ENCODE assay signal across 23 mouse cellular contexts in genomic region chr13:90896821-90897220, GRCm38 (mm10). TPM values are rescaled to one million over a fixed set of nuclear protein-coding genes. Genes with fewer than 3 reads are reported as not detected.
DNase-seq lines count a peak whose midpoint lies in the region; ATAC-seq and TF ChIP-seq lines count a peak whose summit lies in the region.
"Had no signal": no experiment of that assay in that cellular context is flagged by ENCODE, and none has a peak within 500 bp of the region (broad histone marks: within the 10 kb centered on the region; RNA-seq: fewer than 3 reads in every experiment).

No protein-coding gene starts in this region.

- H3K4me3 ChIP-seq in gastrocnemius, adult 2 months = no peak overlapping the region
- no peak overlapping the region for H3K4me3 ChIP-seq in liver, postnatal 0 days (ENCODE audit: low read depth, low read length)
- no peak overlapping the region for H3K4me3 ChIP-seq in liver, embryonic 12.5 days
- H3K4me3 ChIP-seq: forebrain, embryonic 10.5 days; heart, embryonic 10.5 days; limb, embryonic 15.5 days; midbrain, embryonic 10.5 days had no signal

- no peak for TF ChIP-seq CTCF in gastrocnemius, adult 2 months (IDR thresholded peaks at IDR 0.05)
- no peak for TF ChIP-seq CTCF in liver, postnatal 0 days (IDR thresholded peaks at IDR 0.05; ENCODE audit: low read depth)

- peaks cover 4% of the 10 kb centered on the region; the same call in 1 of the 2 replicates for H3K9me3 ChIP-seq in liver, postnatal 0 days (ENCODE audit: low read length)
- no peaks in the 10 kb centered on the region for H3K9me3 ChIP-seq in liver, embryonic 12.5 days (replicated peaks)
- H3K9me3 ChIP-seq: forebrain, embryonic 10.5 days; heart, embryonic 10.5 days; limb, embryonic 15.5 days; midbrain, embryonic 10.5 days had no signal

- DNase-seq in gastrocnemius, adult 2 months = peak; percentile 27
- no peak for DNase-seq in gastrocnemius, postnatal 4 days (ENCODE audit: low spot score in 2 of 2)
- no peak for DNase-seq in liver, postnatal 0 days
- peak; percentile 23 for DNase-seq in fibroblast of lung, adult 2 months (ENCODE audit: low read depth)
- DNase-seq in adrenal gland, adult 2 months = no peak
- no peak for DNase-seq in thymus, postnatal 0 days (ENCODE audit: low spot score)
- DNase-seq: adrenal gland, postnatal 14 days; B cell, adult 2 months; kidney, adult 18-20 months; lung, adult 18-20 months; lung, postnatal 10 days; spleen, adult 18-20 months had no signal

- no peaks in the 10 kb centered on the region for H3K4me1 ChIP-seq in liver, postnatal 0 days (ENCODE audit: insufficient read depth)
- no peaks in the 10 kb centered on the region for H3K4me1 ChIP-seq in liver, embryonic 12.5 days
- H3K4me1 ChIP-seq: heart, embryonic 10.5 days; limb, embryonic 15.5 days; midbrain, embryonic 10.5 days had no signal

- ATAC-seq in liver, postnatal 0 days = peak; percentile 41; the same call in 1 of the 2 replicates
- ATAC-seq in liver, embryonic 12.5 days = no peak

- 76% methylated on average over 12 of the region's 12 CpGs for WGBS in liver, postnatal 0 days (ENCODE audit: insufficient replicate concordance)
- WGBS in liver, embryonic 12.5 days (ENCODE audit: insufficient replicate concordance) = 81% methylated on average over 12 of the region's 12 CpGs

- H3K9ac ChIP-seq in liver, postnatal 0 days (replicated peaks) = no peak overlapping the region
- H3K9ac ChIP-seq in liver, embryonic 12.5 days = no peak overlapping the region
- H3K9ac ChIP-seq: limb, embryonic 15.5 days had no signal

- intact Hi-C loops in gastrocnemius, adult 2 months (cut with DNase I) = no loop called here

- no peaks in the 10 kb centered on the region for H3K36me3 ChIP-seq in liver, postnatal 0 days (replicated peaks; ENCODE audit: insufficient read depth, low read length)
- H3K36me3 ChIP-seq in liver, embryonic 12.5 days = no peaks in the 10 kb centered on the region
- H3K36me3 ChIP-seq: forebrain, embryonic 10.5 days; heart, embryonic 10.5 days; limb, embryonic 15.5 days; midbrain, embryonic 10.5 days had no signal

- H3K27me3 ChIP-seq in liver, postnatal 0 days (ENCODE audit: insufficient read depth, low read length) = no peaks in the 10 kb centered on the region
- H3K27me3 ChIP-seq in liver, embryonic 12.5 days (replicated peaks) = no peaks in the 10 kb centered on the region
- H3K27me3 ChIP-seq: limb, embryonic 15.5 days had no signal

- TF ChIP-seq EP300 in liver, postnatal 0 days (IDR thresholded peaks at IDR 0.05; ENCODE audit: low read depth) = no peak

- no peak overlapping the region for H3K4me2 ChIP-seq in liver, postnatal 0 days (ENCODE audit: low read depth, low read length)
- no peak overlapping the region for H3K4me2 ChIP-seq in liver, embryonic 12.5 days
- H3K4me2 ChIP-seq: limb, embryonic 15.5 days had no signal

- 0 out of 2 replicates have a peak overlapping the region, but pooled peaks have one; percentile 32 for H3K27ac ChIP-seq in gastrocnemius, adult 2 months
- H3K27ac ChIP-seq in liver, postnatal 0 days (ENCODE audit: low read depth) = no peak overlapping the region
- no peak overlapping the region for H3K27ac ChIP-seq in liver, embryonic 12.5 days
- H3K27ac ChIP-seq: forebrain, embryonic 10.5 days; heart, embryonic 10.5 days; kidney, postnatal 0 days; limb, embryonic 15.5 days; midbrain, embryonic 10.5 days had no signal

RNA-seq across cellular contexts. Expression of gene Atp6ap1l, which starts 8.3 kb away (rescaled TPM):
- not detected for total RNA-seq in gastrocnemius, adult 2 months (2021)
- not detected for total RNA-seq in gastrocnemius, postnatal 4 days (2021)
- polyA plus RNA-seq in liver, postnatal 0 days (2015; fragmentation: Nextera tagmentation; extraction: Ambion mirVana) = 0.14 TPM in 1 of 2 replicates, not detected in the other
- not detected in 2 replicates for polyA plus RNA-seq in liver, embryonic 12.5 days (2016; fragmentation: Nextera tagmentation; extraction: Ambion mirVana)
- not detected for total RNA-seq in adrenal gland, adult 2 months (2021)
- not detected in 2 replicates for polyA plus RNA-seq in adrenal gland, adult 2 months (2012; rRNA removed)
- polyA plus RNA-seq in thymus, postnatal 0 days (2015; fragmentation: Nextera tagmentation; extraction: Ambion mirVana) = 0.18 TPM in 1 of 2 replicates, not detected in the other
- total RNA-seq: adrenal gland, postnatal 14 days; gastrocnemius, postnatal 36 days; hematopoietic stem cell, adult 5-6 weeks; MEL; neutrophil, adult 5-6 weeks had no signal
- polyA plus RNA-seq: forebrain, embryonic 10.5 days; heart, embryonic 10.5 days; large intestine, adult 2 months; limb, embryonic 15.5 days; midbrain, embryonic 10.5 days had no signal

RNA-seq across cellular contexts. Expression of gene Rps23, which starts 25.9 kb away (rescaled TPM):
- total RNA-seq in gastrocnemius, adult 2 months (2021) = 100 to 1,000 TPM; 179 to 231 TPM
- total RNA-seq in gastrocnemius, postnatal 4 days (2021) = 100 to 1,000 TPM; 466 to 502 TPM
- 176 and 192 TPM in 2 replicates for polyA plus RNA-seq in liver, postnatal 0 days (2015; fragmentation: Nextera tagmentation; extraction: Ambion mirVana)
- 239 and 250 TPM in 2 replicates for polyA plus RNA-seq in liver, embryonic 12.5 days (2016; fragmentation: Nextera tagmentation; extraction: Ambion mirVana)
- total RNA-seq in adrenal gland, adult 2 months (2021) = 100 to 1,000 TPM; 297 to 405 TPM
- polyA plus RNA-seq in adrenal gland, adult 2 months (2012; rRNA removed) = 20.5 and 21.8 TPM in 2 replicates
- 425 and 443 TPM in 2 replicates for polyA plus RNA-seq in thymus, postnatal 0 days (2015; fragmentation: Nextera tagmentation; extraction: Ambion mirVana)

Comparison
In these comparisons a context has a peak if more than half of its experiments do, and no peak if none do; other contexts are left out.
1. DNase-seq: peak in gastrocnemius, adult 2 months (single experiment) and fibroblast of lung, adult 2 months (single experiment); none in gastrocnemius, postnatal 4 days (0 of 2), liver, postnatal 0 days (single experiment), adrenal gland, adult 2 months (single experiment) and thymus, postnatal 0 days (single experiment).